Mouse (Mus musculus): ENCODE data around the gene Serpine1.

The Serpine1 gene

GRCm38 (mm10) chr5:137098418-137098817 is 26.4 kb upstream of the Serpine1 start:
- in situ Hi-C loops (cut with MboI, MseI) = no loop called here

DNA sequence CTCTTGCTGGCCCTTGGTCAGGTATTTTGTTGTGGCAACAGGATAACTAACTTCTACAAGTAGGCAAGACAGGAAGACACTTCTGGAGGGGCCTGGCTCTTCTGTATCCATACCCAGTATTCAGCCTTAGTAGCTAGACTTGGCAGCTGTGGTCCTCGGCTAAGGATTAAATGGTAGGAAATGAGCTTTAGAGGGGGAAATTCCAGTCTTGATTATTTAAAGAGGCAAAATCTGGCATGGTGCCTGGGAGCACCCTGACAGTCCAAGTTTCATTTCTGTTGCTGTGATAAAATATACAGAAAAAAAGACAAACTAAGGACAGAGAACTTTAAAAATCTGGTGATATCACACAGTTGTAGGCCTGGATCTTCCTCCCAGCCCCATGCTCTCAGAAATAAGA is 24.0 kb upstream of the Serpine1 start:
- in situ Hi-C loops (cut with MboI, MseI) = no loop called here

GRCm38 (mm10) chr5:137095135-137095534 is 23.1 kb upstream of the Serpine1 start:
- in situ Hi-C loops (cut with MboI, MseI) = no loop called here

GRCm38 (mm10) chr5:137093720-137094119 is 21.7 kb upstream of the Serpine1 start:
- in situ Hi-C loops (cut with MboI, MseI) = no loop called here

- in situ Hi-C loops (cut with MboI, MseI) = no loop called here
These were observed 19.5 kb upstream of the Serpine1 start for GRCm38 (mm10) chr5:137091560-137091959.

DNA sequence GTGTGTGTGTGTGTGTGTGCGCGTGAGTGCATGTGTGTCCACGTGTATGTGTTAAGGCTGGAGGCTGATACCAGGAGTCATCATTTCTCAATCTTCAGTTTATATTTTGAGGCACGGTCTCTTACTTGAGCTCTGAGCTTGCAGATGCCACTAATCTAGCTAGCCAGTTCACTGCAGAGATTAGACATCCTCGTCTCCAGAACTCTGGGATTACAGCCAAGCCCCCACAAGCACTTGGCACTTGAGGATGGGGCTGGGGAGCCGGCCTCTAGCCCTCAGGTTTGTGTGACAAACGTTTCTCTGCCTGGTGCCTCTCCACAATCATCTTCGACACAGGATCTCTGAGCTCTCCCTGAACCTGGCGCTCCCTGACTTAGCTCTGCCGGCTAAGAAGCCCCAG is 18.8 kb upstream of the Serpine1 start:
- in situ Hi-C loops (cut with MboI, MseI) = no loop called here

- in situ Hi-C loops (cut with MboI, MseI) = no loop called here
These were observed 15.3 kb upstream of the Serpine1 start for GRCm38 (mm10) chr5:137087410-137087809.

- in situ Hi-C loops (cut with MboI, MseI) = no loop called here
These were observed 13.7 kb upstream of the Serpine1 start for GRCm38 (mm10) chr5:137085731-137086130.

DNA sequence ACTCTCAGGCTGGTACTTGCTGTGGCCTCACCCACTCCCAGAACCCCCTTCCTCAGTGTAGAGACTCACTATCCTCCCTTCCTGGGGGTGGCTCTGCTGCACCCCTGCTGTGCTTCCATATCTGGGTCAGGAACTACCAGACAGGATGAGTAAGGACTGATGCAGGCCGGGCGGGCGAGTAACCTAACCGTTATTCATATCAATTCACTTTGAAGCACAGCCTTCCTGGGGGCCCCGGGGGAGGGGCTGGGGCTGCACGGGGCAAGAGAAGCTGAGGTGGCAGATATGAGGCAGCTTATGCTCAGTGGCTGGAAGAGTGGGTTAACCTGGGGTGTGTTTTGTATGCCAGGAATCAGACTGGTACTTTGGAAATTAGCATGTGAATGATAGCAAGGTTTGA is 13.0 kb upstream of the Serpine1 start:
- in situ Hi-C loops (cut with MboI, MseI) = no loop called here

- in situ Hi-C loops (cut with MboI, MseI) = no loop called here
These were observed 11.0 kb upstream of the Serpine1 start for GRCm38 (mm10) chr5:137083051-137083450.

GRCm38 (mm10) chr5:137079849-137080248 is 7.8 kb upstream of the Serpine1 start:
- in situ Hi-C loops (cut with MboI, MseI) = no loop called here

- in situ Hi-C loops (cut with MboI, MseI) = no loop called here
These were observed 6.5 kb upstream of the Serpine1 start for GRCm38 (mm10) chr5:137078616-137079015.

DNA sequence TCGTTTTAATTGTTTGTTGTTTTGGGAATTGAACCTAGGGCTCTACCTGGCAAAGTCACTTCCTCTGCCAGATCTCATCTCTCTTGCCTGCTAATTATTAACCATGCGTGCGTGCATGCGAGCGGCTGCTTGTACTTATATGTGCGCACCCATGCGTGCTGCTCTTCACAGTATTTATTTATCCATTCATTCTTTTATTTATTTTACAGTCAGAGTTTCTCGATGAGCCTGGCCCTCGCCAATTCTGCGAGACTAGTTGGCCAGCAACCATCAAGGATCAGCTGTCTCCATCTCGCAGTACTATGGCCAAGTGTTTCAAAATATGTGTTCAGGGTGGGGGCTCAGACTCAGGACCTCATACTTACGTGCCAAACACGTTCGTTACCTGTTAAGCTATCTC is 6.0 kb upstream of the Serpine1 start:
- in situ Hi-C loops (cut with MboI, MseI) = no loop called here

DNA sequence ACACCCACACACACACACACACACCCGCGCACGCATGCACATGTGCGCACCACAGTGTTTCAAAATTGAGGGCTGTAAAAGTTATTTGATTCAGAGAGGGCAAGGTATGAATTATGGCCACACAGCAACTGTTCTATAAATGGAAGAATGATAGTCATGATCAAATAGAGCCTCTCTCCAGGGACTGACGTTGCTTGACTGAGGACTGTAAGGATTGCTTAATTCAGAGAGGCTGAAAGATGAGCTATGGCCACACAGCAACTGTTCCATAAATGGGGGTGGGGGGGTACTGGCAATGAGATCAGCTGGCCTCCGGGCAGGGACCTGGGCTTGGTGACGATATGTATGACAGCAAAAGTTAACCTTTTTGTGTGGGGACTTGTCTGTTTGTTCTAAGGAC is 5.1 kb upstream of the Serpine1 start:
- in situ Hi-C loops (cut with MboI, MseI) = no loop called here

- in situ Hi-C loops (cut with MboI, MseI) = no loop called here
These were observed 4.3 kb upstream of the Serpine1 start for GRCm38 (mm10) chr5:137076191-137076930.

- in situ Hi-C loops (cut with MboI, MseI) = no loop called here
These were observed 3.7 kb upstream of the Serpine1 start for GRCm38 (mm10) chr5:137075726-137076125.

- in situ Hi-C loops (cut with MboI, MseI) = no loop called here
These were observed 2.2 kb upstream of the Serpine1 start for GRCm38 (mm10) chr5:137074191-137074651.

- in situ Hi-C loops (cut with MboI, MseI) = no loop called here
These were observed 1.1 kb upstream of the Serpine1 start for GRCm38 (mm10) chr5:137073141-137073540.

- in situ Hi-C loops (cut with MboI, MseI) = no loop called here
These were observed 1.0 kb downstream of the Serpine1 start for GRCm38 (mm10) chr5:137070881-137071605.

DNA sequence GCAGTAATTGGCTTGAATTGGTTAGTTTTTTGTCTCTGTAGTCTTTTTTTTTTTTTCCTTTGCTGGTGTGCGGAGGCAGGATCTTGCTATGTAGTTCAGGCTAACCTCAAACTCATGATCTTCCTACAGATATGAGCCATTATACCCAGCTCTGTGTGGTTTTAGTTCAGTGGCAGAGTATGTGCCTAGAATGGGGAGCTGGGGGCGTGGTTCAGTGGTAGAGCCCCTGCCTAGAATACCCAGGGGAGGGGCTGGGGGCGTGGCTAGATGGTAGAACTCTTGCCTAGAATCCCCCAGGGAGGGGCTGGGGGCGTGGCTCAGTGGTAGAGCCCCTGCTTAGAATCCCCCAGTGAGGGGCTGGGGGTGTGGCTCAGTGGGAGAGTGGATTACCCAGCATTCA is 3.4 kb downstream of the Serpine1 start:
- in situ Hi-C loops (cut with MboI, MseI) = loop anchor here (10.0 kb wide), 1 partner anchor 1354 kb away; no protein-coding TSS in a partner anchor

DNA sequence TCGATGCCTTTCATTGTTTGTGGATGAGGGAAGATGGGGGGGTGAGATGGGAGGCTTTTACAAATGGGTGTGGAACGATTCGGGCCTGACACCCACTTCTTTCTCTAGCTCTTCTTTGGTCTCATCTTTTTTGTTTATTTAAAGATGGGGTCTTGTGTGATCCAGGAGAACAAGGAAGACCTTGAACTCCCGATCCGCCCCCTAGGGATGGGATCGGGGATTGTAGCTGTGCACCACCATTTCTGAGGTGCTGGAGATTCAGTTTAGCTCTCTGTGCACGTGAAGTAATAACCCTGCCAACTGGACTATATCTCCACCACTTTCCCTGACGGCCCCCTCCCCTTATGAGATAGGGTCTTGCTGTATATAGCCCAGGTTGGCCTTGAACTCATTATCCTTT is 6.1 kb downstream of the Serpine1 start:
- in situ Hi-C loops (cut with MboI, MseI) = loop anchor here (10.0 kb wide), 1 partner anchor 1351 kb away; no protein-coding TSS in a partner anchor

DNA sequence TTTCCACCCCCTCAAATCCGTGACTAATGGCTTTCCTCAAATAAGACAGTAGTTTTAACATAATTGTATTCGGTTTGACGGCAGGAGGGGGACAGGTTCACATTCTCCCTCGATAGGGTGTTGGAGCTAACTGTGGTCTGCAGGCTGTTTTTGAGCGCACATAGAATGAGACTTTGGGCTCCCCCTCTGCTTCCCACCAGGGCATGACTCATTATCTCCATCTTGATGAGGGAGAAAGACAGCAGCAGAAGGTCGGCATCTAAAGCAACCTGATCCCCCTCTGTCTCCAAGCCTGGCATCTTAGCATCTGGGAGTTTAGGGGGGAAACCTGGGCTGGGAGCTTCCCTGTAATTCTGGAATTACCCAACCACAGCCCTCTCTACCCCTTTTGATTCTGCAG is 6.6 kb downstream of the Serpine1 start:
- in situ Hi-C loops (cut with MboI, MseI) = loop anchor here (10.0 kb wide), 1 partner anchor 1351 kb away; no protein-coding TSS in a partner anchor

GRCm38 (mm10) chr5:137062601-137063000 is 9.5 kb downstream of the Serpine1 start:
- in situ Hi-C loops (cut with MboI, MseI) = loop anchor here (5.0 to 10.0 kb wide), 2 partner anchors 55 to 1348 kb away; partner anchors contain the start of gene Trim56

Measured in T-helper 1 cell (primary cell).